Mouse (Mus musculus) left cerebral cortex, postnatal 14 days (tissue): ENCODE measurements around the gene Arhgef26. TPM values are rescaled to one million over a fixed set of nuclear protein-coding genes. Genes with fewer than 3 reads are reported as not detected.

Source experiments
- DNase-seq, 2 experiments: peaks; one replicate each; pipeline ENCODE4 v3.0.0; 2021 to 2022; ENCODE audit warnings: low spot score in 2 of 2, mixed read lengths in 1 of 2
- intact Hi-C: fragments of 180-260 bp; cut with DNase I; formaldehyde crosslinking; loops from one replicate; pipeline ENCODE4 v1.15.1; 2025
- total RNA-seq, 2 experiments: library from RNA; stranded (reverse); gene quantifications; 2 replicates each; pipeline ENCODE4 v1.2.3; 2021

Gene Arhgef26
- total RNA-seq, 2 experiments from 2014 or later = 23.3 to 24.1 TPM

GRCm38 (mm10) chr3:62374831-62375230 lies 36.7 kb downstream of the Arhgef26 start:
- no peak for DNase-seq
- intact Hi-C loops = no loop called here

GRCm38 (mm10) chr3:62376719-62377118 lies 38.6 kb downstream of the Arhgef26 start:
- DNase-seq = no peak
- intact Hi-C loops = no loop called here

GRCm38 (mm10) chr3:62379946-62380345 lies 41.8 kb downstream of the Arhgef26 start:
- intact Hi-C loops = no loop called here
- no peak for DNase-seq

- intact Hi-C loops = no loop called here
- no peak for DNase-seq
Observed at GRCm38 (mm10) chr3:62380420-62380819, 42.3 kb downstream of the Arhgef26 start.

GRCm38 (mm10) chr3:62382853-62383252 lies 44.7 kb downstream of the Arhgef26 start:
- no peak for DNase-seq
- intact Hi-C loops = no loop called here

- intact Hi-C loops = no loop called here
- DNase-seq = no peak
Observed at GRCm38 (mm10) chr3:62392636-62393035, 54.5 kb downstream of the Arhgef26 start.

- no peak for DNase-seq
- intact Hi-C loops = no loop called here
Observed at GRCm38 (mm10) chr3:62394284-62394683, 56.1 kb downstream of the Arhgef26 start.

- no peak for DNase-seq
- intact Hi-C loops = no loop called here
Observed at GRCm38 (mm10) chr3:62395368-62395767, 57.2 kb downstream of the Arhgef26 start.

GRCm38 (mm10) chr3:62396109-62396508 lies 58.0 kb downstream of the Arhgef26 start:
- intact Hi-C loops = no loop called here
- DNase-seq = no peak

GRCm38 (mm10) chr3:62398094-62398493 lies 60.0 kb downstream of the Arhgef26 start:
- intact Hi-C loops = no loop called here
- peak in 1 of 2 experiments; percentile 35 for DNase-seq

GRCm38 (mm10) chr3:62399826-62400746 lies 61.9 kb downstream of the Arhgef26 start:
- intact Hi-C loops = no loop called here
- no peak for DNase-seq

GRCm38 (mm10) chr3:62402466-62402865 lies 64.3 kb downstream of the Arhgef26 start:
- intact Hi-C loops = no loop called here
- no peak for DNase-seq

GRCm38 (mm10) chr3:62404477-62405246 lies 66.5 kb downstream of the Arhgef26 start:
- intact Hi-C loops = no loop called here
- DNase-seq = peak in 1 of 2 experiments; percentile 14

- intact Hi-C loops = no loop called here
- DNase-seq = no peak
Observed at GRCm38 (mm10) chr3:62409555-62410182, 71.5 kb downstream of the Arhgef26 start.

GRCm38 (mm10) chr3:62410491-62410890 lies 72.3 kb downstream of the Arhgef26 start:
- intact Hi-C loops = no loop called here
- DNase-seq = peak in 1 of 2 experiments; percentile 30

GRCm38 (mm10) chr3:62412704-62413103 lies 74.6 kb downstream of the Arhgef26 start:
- DNase-seq = peak; percentile 58 to 68
- intact Hi-C loops = no loop called here

- no peak for DNase-seq
- intact Hi-C loops = no loop called here
Observed at GRCm38 (mm10) chr3:62414926-62415325, 76.8 kb downstream of the Arhgef26 start.

GRCm38 (mm10) chr3:62417458-62417857 lies 79.3 kb downstream of the Arhgef26 start:
- no peak for DNase-seq
- intact Hi-C loops = no loop called here

- intact Hi-C loops = no loop called here
- DNase-seq = no peak
Observed at GRCm38 (mm10) chr3:62418387-62419138, 80.4 kb downstream of the Arhgef26 start.
